Mouse (Mus musculus) liver, embryonic 13.5 days (tissue): ENCODE results near the gene Igtp. TPM values are rescaled to one million over a fixed set of nuclear protein-coding genes. Genes with fewer than 3 reads are reported as not detected.
"Not testable (repeated sequence)": the region's sequence is repeated elsewhere in the genome, so short reads cannot be mapped to it uniquely, and the experiment has no call there.

ENCODE experiments used
- ATAC-seq: fragments of 200-750 bp; cut with Nextera tagmentation; 2 replicates; pipeline ENCODE4 v1.8.0; 2017; ENCODE audit warnings: low read depth, mild to moderate bottlenecking, moderate number of reproducible peaks, moderate library complexity
- DNase-seq: peaks from one replicate; pipeline ENCODE4 v3.0.0; 2022
- H3K27ac ChIP-seq: fragments of 300-500 bp; sonication (generic); 2 replicates; pipeline ENCODE4 v1.5.1; 2015; ENCODE audit warnings: moderate library complexity, mild to moderate bottlenecking, inconsistent platforms
- H3K27me3 ChIP-seq: fragments of 300-500 bp; sonication (generic); 2 replicates; pipeline ENCODE4 v1.6.1; 2015; ENCODE audit warnings: mild to moderate bottlenecking, inconsistent platforms
- H3K36me3 ChIP-seq: fragments of 300-500 bp; sonication (generic); 2 replicates; pipeline ENCODE4 v1.6.1; 2015; ENCODE audit warnings: mild to moderate bottlenecking, inconsistent platforms
- H3K4me1 ChIP-seq: fragments of 300-500 bp; sonication (generic); replicated peaks from 2 replicates; pipeline ENCODE4 v1.6.1; 2015; ENCODE audit warnings: inconsistent platforms
- H3K4me2 ChIP-seq: fragments of 300-500 bp; sonication (generic); 2 replicates; pipeline ENCODE4 v1.6.1; 2015; ENCODE audit warnings: inconsistent platforms, mild to moderate bottlenecking, moderate library complexity
- H3K4me3 ChIP-seq: fragments of 300-500 bp; sonication (generic); replicated peaks from 2 replicates; pipeline ENCODE4 v1.5.1; 2015; ENCODE audit warnings: mild to moderate bottlenecking, inconsistent platforms
- H3K9ac ChIP-seq: fragments of 300-500 bp; sonication (generic); 2 replicates; pipeline ENCODE4 v1.6.1; 2015; ENCODE audit warnings: mild to moderate bottlenecking, inconsistent platforms
- H3K9me3 ChIP-seq: fragments of 300-500 bp; sonication (generic); replicated peaks from 2 replicates; pipeline ENCODE4 v1.6.1; 2016; ENCODE audit warnings: inconsistent platforms
- WGBS: fragments of 180-500 bp; shearing (Covaris S2); methylation state at CpG from one replicate; pipeline ENCODE4 v1.1.7; 2015; ENCODE audit not compliant: insufficient replicate concordance; 5-methylcytosine and 5-hydroxymethylcytosine counted together
- polyA plus RNA-seq: library from polyadenylated mRNA; unstranded; fragments of >200 nt; fragmentation: Nextera tagmentation; extraction: Ambion mirVana; gene quantifications from 2 replicates; pipeline ENCODE4 v1.2.1, GENCODE M21; 2015

Gene Igtp
- polyA plus RNA-seq: 6.4 and 7.7 TPM in 2 replicates

DNA sequence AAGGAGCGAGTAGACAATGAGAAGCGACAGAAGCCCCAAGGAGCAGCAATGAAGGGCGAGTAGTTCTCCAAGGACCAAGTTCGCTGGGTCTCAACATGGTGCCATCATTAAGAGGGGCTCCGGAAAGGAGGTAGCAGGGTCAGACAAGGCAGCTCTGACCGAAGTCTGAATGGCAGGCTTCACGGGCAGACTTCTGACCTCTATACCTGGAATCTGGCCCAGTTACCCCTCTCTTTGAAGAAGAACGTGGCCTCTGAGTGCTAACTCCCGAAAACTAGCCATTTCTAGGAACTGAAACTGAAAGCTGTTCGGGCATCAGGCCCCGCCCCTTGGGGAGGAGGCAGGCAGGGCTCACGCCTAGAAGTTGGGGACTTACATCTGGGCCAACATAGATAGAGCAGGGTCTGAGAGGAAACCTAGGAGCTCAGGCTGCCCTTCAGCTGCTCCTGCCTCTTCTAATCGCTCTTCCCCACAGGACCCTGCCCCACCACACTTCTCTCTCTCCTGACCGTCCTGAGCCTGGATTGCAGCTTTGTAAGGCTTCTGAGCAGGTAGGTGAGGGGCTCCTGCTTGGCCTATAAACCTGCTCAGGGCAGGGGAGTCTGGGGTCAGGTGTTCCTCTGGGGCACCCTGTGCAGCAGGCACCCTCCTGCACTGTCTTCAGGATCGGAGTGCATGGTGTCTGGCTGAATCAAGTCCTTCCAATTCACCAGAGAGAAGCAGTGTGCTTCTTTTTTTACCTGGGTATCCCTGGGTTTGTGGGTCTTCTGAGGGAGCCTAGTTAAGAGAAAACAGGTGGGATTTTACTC is at the start of gene Igtp, which contains the start of gene Irgm2:
Igtp (plus strand) TSS at position 328 of the 809 bp plus-strand sequence.
Irgm2 (plus strand) TSS at position 390 of the 809 bp plus-strand sequence.
- not testable (repeated sequence) for H3K36me3 ChIP-seq, H3K9me3 ChIP-seq, H3K27me3 ChIP-seq
- 4% methylated on average over 15 of the region's 15 CpGs for WGBS
- Histone ChIP-seq H3K4me2 (peak within 1 kb of the TSS; percentile 79), H3K9ac (peak within 1 kb of the TSS; percentile 80), H3K4me3 (peak within 1 kb of the TSS; percentile 71), H3K4me1 (peaks cover 29% of the 10 kb centered on the region), H3K27ac (peak within 1 kb of the TSS; percentile 79)
- DNase-seq (peak; percentile 84), ATAC-seq (peak; percentile 99)

DNA sequence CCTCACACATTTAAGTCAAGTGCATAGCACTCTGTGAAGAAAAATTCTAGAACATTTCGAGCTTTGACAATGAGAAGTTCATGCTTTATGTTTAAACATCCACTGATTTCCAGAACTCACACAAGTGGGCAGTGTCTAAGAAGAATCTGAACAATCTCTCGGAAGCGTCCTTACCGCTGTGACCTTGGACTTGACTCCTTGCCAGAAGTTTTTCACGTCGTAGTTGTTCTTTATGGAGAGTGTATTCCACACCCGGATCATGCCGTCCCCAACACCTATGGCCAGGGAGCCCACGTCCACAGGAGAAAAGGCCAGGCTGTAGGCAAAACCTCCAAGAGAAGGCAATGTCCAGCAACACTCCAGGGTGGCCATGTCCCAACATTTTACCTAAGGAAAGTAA is 43.9 kb upstream of the Igtp start:
- Histone ChIP-seq H3K4me2 (no peak overlapping the region), H3K9ac (no peak overlapping the region), H3K36me3 (peaks cover 92% of the 10 kb centered on the region)

DNA sequence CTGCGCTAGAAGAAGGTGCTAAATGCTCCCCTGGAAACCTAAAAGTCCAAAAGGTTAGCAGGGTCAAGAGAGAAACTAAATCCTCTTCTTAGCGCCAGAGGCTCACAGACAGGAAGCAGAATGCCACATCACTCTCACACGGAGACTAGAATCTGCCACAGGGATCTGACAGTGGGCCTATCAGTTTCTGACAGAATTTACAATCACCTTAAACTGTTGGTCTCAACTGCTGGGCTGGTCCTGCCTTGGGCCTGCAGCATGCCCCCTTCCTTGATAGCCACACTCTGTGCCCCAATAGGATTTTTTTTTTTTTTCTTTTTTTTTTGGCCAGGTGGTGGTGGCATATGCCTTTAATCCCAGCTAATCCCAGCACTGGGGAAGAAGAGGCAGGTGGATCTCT is 42.5 kb upstream of the Igtp start:
- peak; percentile 47; the same call in 1 of the 2 replicates for ATAC-seq
- peaks cover 91% of the 10 kb centered on the region for H3K36me3 ChIP-seq

More for the DNA sequence above, 43.9 kb upstream of the Igtp start:
- no peak for DNase-seq
- 82% methylated on average over 9 of the region's 9 CpGs for WGBS
- no peaks in the 10 kb centered on the region for H3K9me3 ChIP-seq
- H3K27me3 ChIP-seq: no peaks in the 10 kb centered on the region
- peaks cover 13% of the 10 kb centered on the region for H3K4me1 ChIP-seq
- no peak overlapping the region for H3K27ac ChIP-seq
- no peak for ATAC-seq
- H3K4me3 ChIP-seq: no peak overlapping the region

DNA sequence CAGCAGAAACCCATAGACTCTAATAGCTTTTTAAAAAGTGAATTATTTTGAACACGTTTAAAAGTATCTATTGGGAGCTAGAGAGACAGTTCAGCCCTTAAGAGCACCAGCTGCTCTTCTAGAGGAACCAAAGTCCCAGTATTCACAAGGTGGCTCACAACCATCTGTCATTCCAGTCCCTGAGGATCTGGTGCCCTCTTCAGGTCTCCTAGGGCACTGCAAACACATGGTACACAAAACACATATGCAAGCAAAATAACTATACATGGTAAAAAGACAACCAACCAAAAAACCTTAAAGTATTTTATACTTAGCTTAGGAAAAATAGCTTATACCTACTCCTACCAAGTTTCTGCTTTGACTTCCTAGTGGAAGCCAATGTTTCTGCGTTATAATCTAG is 34.3 kb upstream of the Igtp start:
- Histone ChIP-seq H3K4me2 (no peak overlapping the region), H3K4me3 (no peak overlapping the region), H3K9ac (no peak overlapping the region), H3K27ac (no peak overlapping the region), H3K36me3 (peaks cover 63% of the 10 kb centered on the region), H3K4me1 (peaks cover 32% of the 10 kb centered on the region), H3K27me3 (no peaks in the 10 kb centered on the region), H3K9me3 (no peaks in the 10 kb centered on the region)
- ATAC-seq (no peak), DNase-seq (no peak)
- WGBS: 87% methylated on average over 2 of the region's 2 CpGs

More for the DNA sequence above, 42.5 kb upstream of the Igtp start:
- Histone ChIP-seq H3K4me2 (no peak overlapping the region), H3K4me1 (peaks cover 13% of the 10 kb centered on the region), H3K27me3 (no peaks in the 10 kb centered on the region), H3K9ac (no peak overlapping the region), H3K4me3 (no peak overlapping the region), H3K9me3 (no peaks in the 10 kb centered on the region), H3K27ac (no peak overlapping the region)
- 46% methylated on average over 3 of the region's 3 CpGs for WGBS
- no peak for DNase-seq

DNA sequence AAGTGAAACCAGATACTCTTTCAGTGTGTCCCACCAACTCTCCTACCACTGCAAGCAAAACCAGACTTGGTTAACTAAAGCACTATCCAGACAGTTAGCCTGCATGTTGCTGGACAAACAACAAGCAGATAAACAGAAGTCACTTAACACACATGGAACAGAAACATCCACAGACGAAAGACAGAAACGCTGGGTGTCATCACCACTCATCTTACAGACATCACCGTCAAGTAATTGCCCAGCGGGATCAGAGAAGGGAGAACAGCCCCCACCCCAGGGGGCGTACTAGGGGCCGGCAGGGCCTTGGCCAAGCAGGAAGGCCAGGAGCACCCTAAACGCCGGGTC is 31.6 kb upstream of the Igtp start:
- H3K4me2 ChIP-seq: peak overlapping the region; percentile 85
- peak overlapping the region; percentile 75 for H3K27ac ChIP-seq
- peaks cover 45% of the 10 kb centered on the region for H3K4me1 ChIP-seq
- H3K36me3 ChIP-seq: peaks cover 43% of the 10 kb centered on the region
- H3K9me3 ChIP-seq: no peaks in the 10 kb centered on the region
- DNase-seq (no peak), ATAC-seq (no peak)
- H3K4me3 ChIP-seq: peak overlapping the region; percentile 96
- under 1% methylated on average over 8 of the region's 8 CpGs for WGBS
- peak overlapping the region; percentile 91 for H3K9ac ChIP-seq
- H3K27me3 ChIP-seq: no peaks in the 10 kb centered on the region

DNA sequence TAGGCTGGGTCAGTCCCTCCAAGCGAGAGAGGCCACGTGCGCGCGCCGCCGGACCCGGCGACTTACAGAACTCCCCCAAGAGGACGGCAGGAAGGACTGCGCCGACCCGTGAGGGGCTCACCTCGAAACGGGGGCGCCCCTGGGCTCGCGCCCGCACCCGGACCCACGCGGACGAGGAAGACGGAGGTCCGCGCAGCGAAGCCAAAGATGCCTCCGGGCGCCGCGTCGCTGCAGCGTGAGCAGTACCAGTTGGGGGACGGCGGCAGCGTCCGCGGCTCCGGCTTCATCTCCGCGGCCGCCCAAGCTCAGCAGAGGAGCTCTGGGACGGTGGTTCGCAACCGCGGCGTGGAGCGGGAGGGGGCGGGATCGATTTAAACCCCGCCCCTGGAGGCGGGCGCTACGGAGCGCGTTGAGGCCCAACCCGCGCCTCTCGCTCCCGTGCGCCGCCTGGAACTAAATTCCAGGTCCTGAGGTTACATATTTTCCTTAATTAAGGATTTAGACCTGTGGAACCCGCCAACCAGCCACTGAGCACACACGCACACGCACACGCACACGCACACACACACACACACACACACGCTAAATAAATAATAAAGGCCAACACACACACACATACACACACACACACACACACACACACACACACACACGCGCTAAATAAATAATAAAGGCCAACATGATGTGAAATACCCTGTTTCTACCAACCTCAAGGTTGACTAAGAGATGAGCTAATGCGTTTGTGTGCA is 31.0 kb upstream of the Igtp start, which contains the start of gene Gemin5:
Gemin5 (minus strand) TSS at position 373 of the 749 bp plus-strand sequence.
- Histone ChIP-seq H3K4me1 (peaks cover 50% of the 10 kb centered on the region), H3K27me3 (no peaks in the 10 kb centered on the region), H3K4me3 (peak within 1 kb of the TSS; percentile 96), H3K9ac (peak within 1 kb of the TSS; percentile 91), H3K36me3 (peaks cover 43% of the 10 kb centered on the region), H3K27ac (peak within 1 kb of the TSS; percentile 75), H3K9me3 (no peaks in the 10 kb centered on the region), H3K4me2 (peak within 1 kb of the TSS; percentile 85)
- ATAC-seq: peak; percentile 73
- DNase-seq: peak; percentile 76
- 1% methylated on average over 71 of the region's 71 CpGs for WGBS

DNA sequence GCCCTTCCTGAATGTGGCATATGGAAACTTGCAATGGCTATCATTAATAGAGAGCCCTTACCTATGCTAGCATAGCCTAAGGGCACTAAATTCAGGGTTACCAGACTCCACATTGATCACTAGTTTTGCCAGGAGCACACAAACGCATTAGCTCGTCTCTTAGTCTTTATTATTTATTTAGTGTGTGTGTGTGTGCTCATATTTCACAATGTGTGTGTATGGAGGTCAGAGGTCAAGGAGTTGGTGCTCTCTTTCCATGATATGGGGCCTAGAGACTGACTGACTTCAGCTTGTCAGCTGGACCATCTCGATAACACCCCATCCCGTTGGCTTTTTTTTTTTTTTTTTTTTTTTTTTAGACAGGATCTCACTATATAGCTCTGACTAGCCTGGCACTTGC is 29.7 kb upstream of the Igtp start:
- Histone ChIP-seq H3K36me3 (peaks cover 43% of the 10 kb centered on the region), H3K4me2 (no peak overlapping the region), H3K27me3 (no peaks in the 10 kb centered on the region), H3K4me1 (peaks cover 62% of the 10 kb centered on the region), H3K27ac (peak overlapping the region; percentile 56; the same call in 1 of the 2 replicates), H3K4me3 (no peak overlapping the region), H3K9me3 (no peaks in the 10 kb centered on the region), H3K9ac (no peak overlapping the region)
- ATAC-seq (no peak), DNase-seq (no peak)
- WGBS: 65% methylated on average over 4 of the region's 4 CpGs

DNA sequence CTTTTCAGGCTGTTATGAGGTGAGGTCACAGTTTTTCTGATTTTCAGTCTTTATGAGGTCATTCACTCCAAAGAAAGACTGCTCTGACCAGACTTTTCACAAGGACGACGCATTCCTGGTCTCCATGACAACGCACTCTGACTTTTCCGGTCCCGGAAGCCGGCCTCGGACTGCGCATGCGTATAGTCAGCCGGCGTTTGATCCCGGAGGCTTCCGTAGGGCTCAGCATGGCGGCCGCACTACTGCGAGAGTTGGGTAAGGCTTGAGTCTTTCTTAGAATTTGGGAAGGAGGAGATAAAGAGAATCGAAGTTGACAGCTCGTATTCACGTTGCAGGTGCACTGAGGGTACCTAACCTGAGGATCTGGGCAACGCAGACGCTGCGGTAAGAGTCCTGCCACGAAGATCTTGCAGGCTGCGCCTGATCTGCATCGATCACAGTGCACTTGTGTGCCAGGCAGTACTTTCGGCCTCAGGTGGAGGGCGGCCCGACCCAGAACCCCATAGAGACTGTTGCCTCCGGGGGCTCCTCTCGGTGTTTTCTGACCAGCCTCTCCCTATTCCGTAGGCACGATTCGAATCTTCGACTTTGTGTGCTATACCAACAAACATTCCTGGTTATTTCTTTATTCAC is 27.8 kb upstream of the Igtp start, which contains the start of gene Mrpl22:
Mrpl22 (plus strand) TSS at position 203 of the 633 bp plus-strand sequence.
- Histone ChIP-seq H3K4me2 (peak within 1 kb of the TSS; percentile 78), H3K27ac (peak within 1 kb of the TSS; percentile 73), H3K36me3 (peaks cover 43% of the 10 kb centered on the region), H3K9me3 (no peaks in the 10 kb centered on the region), H3K4me1 (peaks cover 61% of the 10 kb centered on the region), H3K9ac (peak within 1 kb of the TSS; percentile 78), H3K27me3 (no peaks in the 10 kb centered on the region), H3K4me3 (peak within 1 kb of the TSS; percentile 73)
- DNase-seq (peak; percentile 92), ATAC-seq (peak; percentile 74)
- WGBS: under 1% methylated on average over 34 of the region's 34 CpGs

DNA sequence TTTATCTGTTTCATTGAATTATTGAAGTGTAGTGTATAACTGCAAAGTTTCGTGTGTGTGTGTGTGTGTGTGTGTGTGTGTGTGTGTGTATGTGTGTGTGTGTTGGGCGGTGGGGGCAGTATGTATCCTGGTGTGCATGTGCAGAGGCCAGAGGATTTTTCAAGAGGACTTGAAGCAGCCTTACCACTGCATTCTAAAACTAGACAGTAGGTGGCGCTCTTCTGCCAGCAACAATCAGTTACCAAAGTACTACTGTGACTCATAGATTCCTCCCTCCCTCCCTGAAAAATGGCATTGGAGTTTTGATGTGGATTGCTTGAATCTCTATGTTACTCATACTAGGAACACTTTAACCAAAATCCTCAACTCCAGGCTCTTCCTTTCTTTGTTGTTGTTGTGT is 19.8 kb upstream of the Igtp start:
- DNase-seq (peak; percentile 63), ATAC-seq (peak; percentile 58)
- Histone ChIP-seq H3K36me3 (peaks cover 55% of the 10 kb centered on the region), H3K4me2 (no peak overlapping the region), H3K27ac (no peak overlapping the region), H3K27me3 (no peaks in the 10 kb centered on the region), H3K9ac (no peak overlapping the region), H3K4me1 (0 out of 2 replicates have a peak, but pooled peaks cover 1% of the 10 kb centered on the region), H3K4me3 (no peak overlapping the region), H3K9me3 (no peaks in the 10 kb centered on the region)
- WGBS: 7% methylated on average over 3 of the region's 3 CpGs

DNA sequence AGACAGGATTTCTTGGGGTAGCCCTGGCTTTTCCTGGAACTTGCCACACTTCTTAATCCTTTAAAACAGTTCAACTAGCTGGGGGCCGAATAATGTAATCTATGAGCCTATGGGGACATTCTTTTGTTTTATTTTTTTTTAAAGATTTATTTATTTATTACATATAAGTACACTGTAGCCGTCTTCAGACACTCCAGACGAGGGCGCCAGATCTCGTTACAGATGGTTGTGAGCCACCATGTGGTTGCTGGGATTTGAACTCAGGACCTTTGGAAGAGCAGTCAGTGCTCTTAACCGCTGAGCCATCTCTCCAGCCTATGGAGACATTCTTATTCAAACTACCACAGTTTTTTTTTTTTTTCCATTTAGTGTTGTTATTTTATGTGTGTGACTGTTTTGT is 19.4 kb upstream of the Igtp start:
- WGBS: 82% methylated on average over 6 of the region's 6 CpGs
- H3K4me3 ChIP-seq, H3K4me1 ChIP-seq, H3K4me2 ChIP-seq, H3K27me3 ChIP-seq, H3K9ac ChIP-seq, DNase-seq, ATAC-seq, H3K9me3 ChIP-seq, H3K27ac ChIP-seq: not testable (repeated sequence)
- H3K36me3 ChIP-seq: peaks cover 51% of the 10 kb centered on the region

DNA sequence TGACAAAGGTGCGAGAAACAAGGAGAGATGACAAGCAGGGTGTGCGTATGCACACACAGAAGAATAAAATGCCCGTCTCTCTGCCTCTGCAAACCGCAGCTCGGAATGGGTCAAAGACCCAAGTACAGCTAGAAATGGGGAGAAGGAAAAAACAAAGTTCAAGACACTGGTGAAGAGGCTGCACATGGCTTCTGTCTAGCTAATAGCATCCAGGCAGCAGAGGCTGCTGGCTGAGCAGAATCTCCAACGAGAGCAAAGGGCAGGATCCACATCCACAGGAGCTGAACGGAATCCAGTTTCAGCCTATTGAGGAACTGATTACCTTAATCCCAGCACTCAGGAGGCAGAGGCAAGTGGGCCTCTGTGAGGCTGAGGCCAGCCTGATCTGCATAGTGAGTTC is 18.6 kb upstream of the Igtp start:
- no peak for ATAC-seq
- H3K9me3 ChIP-seq: no peaks in the 10 kb centered on the region
- 0 out of 2 replicates have a peak overlapping the region, but pooled peaks have one; percentile 6 for H3K27ac ChIP-seq
- no peak for DNase-seq
- H3K27me3 ChIP-seq: no peaks in the 10 kb centered on the region
- no peak overlapping the region for H3K4me3 ChIP-seq
- 81% methylated on average over 7 of the region's 7 CpGs for WGBS
- H3K9ac ChIP-seq: no peak overlapping the region
- H3K4me1 ChIP-seq: no peaks in the 10 kb centered on the region
- peaks cover 43% of the 10 kb centered on the region for H3K36me3 ChIP-seq
- H3K4me2 ChIP-seq: no peak overlapping the region
